ENCODE assay signal across 17 mouse cellular contexts in genomic region chr11:113042710-113043109, GRCm38 (mm10).
DNase-seq lines count a peak whose midpoint lies in the region; ATAC-seq and TF ChIP-seq lines count a peak whose summit lies in the region.
"Had no signal": no experiment of that assay in that cellular context is flagged by ENCODE, and none has a peak within 500 bp of the region (broad histone marks: within the 10 kb centered on the region; RNA-seq: fewer than 3 reads in every experiment).

No protein-coding gene starts in this region.

- 51% methylated on average over 5 of the region's 5 CpGs for WGBS in forebrain, postnatal 0 days
- WGBS in forebrain, embryonic 15.5 days = 55% methylated on average over 5 of the region's 5 CpGs
- 33% methylated on average over 5 of the region's 5 CpGs for WGBS in intestine, embryonic 15.5 days
- 24% methylated on average over 5 of the region's 5 CpGs for WGBS in lung, embryonic 16.5 days
- 27% methylated on average over 5 of the region's 5 CpGs for WGBS in stomach, embryonic 15.5 days
- WGBS in kidney, embryonic 14.5 days = 39% methylated on average over 5 of the region's 5 CpGs
- 54% methylated on average over 5 of the region's 5 CpGs for WGBS in hindbrain, embryonic 12.5 days

- no peaks in the 10 kb centered on the region for H3K9me3 ChIP-seq in forebrain, postnatal 0 days (ENCODE audit: low read length)
- no peaks in the 10 kb centered on the region for H3K9me3 ChIP-seq in forebrain, embryonic 15.5 days
- H3K9me3 ChIP-seq in intestine, embryonic 15.5 days = no peaks in the 10 kb centered on the region
- no peaks in the 10 kb centered on the region for H3K9me3 ChIP-seq in lung, embryonic 16.5 days (ENCODE audit: control insufficient read depth, low read length)
- H3K9me3 ChIP-seq in stomach, embryonic 15.5 days = no peaks in the 10 kb centered on the region
- H3K9me3 ChIP-seq in kidney, embryonic 14.5 days (ENCODE audit: control insufficient read depth, low read length) = no peaks in the 10 kb centered on the region
- H3K9me3 ChIP-seq in hindbrain, embryonic 12.5 days (replicated peaks) = no peaks in the 10 kb centered on the region
- H3K9me3 ChIP-seq: embryonic facial prominence, embryonic 12.5 days; forebrain, embryonic 10.5 days had no signal

- peaks cover 9% of the 10 kb centered on the region; the same call in 1 of the 2 replicates for H3K4me1 ChIP-seq in forebrain, postnatal 0 days (ENCODE audit: insufficient read depth)
- peaks cover 25% of the 10 kb centered on the region for H3K4me1 ChIP-seq in forebrain, embryonic 15.5 days
- H3K4me1 ChIP-seq in intestine, embryonic 15.5 days (replicated peaks) = peaks cover 27% of the 10 kb centered on the region; the same call in 1 of the 2 replicates
- H3K4me1 ChIP-seq in lung, embryonic 16.5 days (replicated peaks; ENCODE audit: control insufficient read depth, insufficient read depth, low read length) = peaks cover 23% of the 10 kb centered on the region
- peaks cover 16% of the 10 kb centered on the region; the same call in 1 of the 2 replicates for H3K4me1 ChIP-seq in stomach, embryonic 15.5 days
- peaks cover 23% of the 10 kb centered on the region for H3K4me1 ChIP-seq in kidney, embryonic 14.5 days (ENCODE audit: control insufficient read depth, insufficient read depth, low read length)
- peaks cover 33% of the 10 kb centered on the region for H3K4me1 ChIP-seq in hindbrain, embryonic 12.5 days

- no peak overlapping the region for H3K9ac ChIP-seq in forebrain, postnatal 0 days
- no peak overlapping the region for H3K9ac ChIP-seq in forebrain, embryonic 15.5 days (replicated peaks)
- no peak overlapping the region for H3K9ac ChIP-seq in intestine, embryonic 15.5 days
- no peak overlapping the region for H3K9ac ChIP-seq in lung, embryonic 16.5 days (ENCODE audit: low read length)
- H3K9ac ChIP-seq in stomach, embryonic 15.5 days = no peak overlapping the region
- no peak overlapping the region for H3K9ac ChIP-seq in kidney, embryonic 14.5 days (ENCODE audit: low read depth, low read length)
- no peak overlapping the region for H3K9ac ChIP-seq in hindbrain, embryonic 12.5 days
- H3K9ac ChIP-seq: embryonic facial prominence, embryonic 12.5 days had no signal

- no peaks in the 10 kb centered on the region for H3K27me3 ChIP-seq in forebrain, postnatal 0 days (ENCODE audit: insufficient read depth, low read length)
- no peaks in the 10 kb centered on the region for H3K27me3 ChIP-seq in forebrain, embryonic 15.5 days
- no peaks in the 10 kb centered on the region for H3K27me3 ChIP-seq in intestine, embryonic 15.5 days (replicated peaks)
- no peaks in the 10 kb centered on the region for H3K27me3 ChIP-seq in lung, embryonic 16.5 days (ENCODE audit: control insufficient read depth, insufficient read depth, low read depth, low read length)
- no peaks in the 10 kb centered on the region for H3K27me3 ChIP-seq in stomach, embryonic 15.5 days (replicated peaks)
- H3K27me3 ChIP-seq in kidney, embryonic 14.5 days (ENCODE audit: control insufficient read depth, insufficient read depth, low read length) = no peaks in the 10 kb centered on the region
- H3K27me3 ChIP-seq in hindbrain, embryonic 12.5 days = no peaks in the 10 kb centered on the region
- H3K27me3 ChIP-seq: embryonic facial prominence, embryonic 12.5 days had no signal

- peak; percentile 25 for DNase-seq in forebrain, postnatal 0 days
- DNase-seq in kidney, postnatal 4 days = no peak
- DNase-seq: cerebellum, adult 8-10 months; heart, adult 11 months; heart, postnatal 4 days; midbrain, embryonic 14.5 days; retina, postnatal 1 day had no signal

- no peak overlapping the region for H3K4me3 ChIP-seq in forebrain, postnatal 0 days (ENCODE audit: low read depth, low read length)
- no peak overlapping the region for H3K4me3 ChIP-seq in forebrain, embryonic 15.5 days
- no peak overlapping the region for H3K4me3 ChIP-seq in intestine, embryonic 15.5 days (replicated peaks)
- no peak overlapping the region for H3K4me3 ChIP-seq in lung, embryonic 16.5 days (ENCODE audit: low read length)
- no peak overlapping the region for H3K4me3 ChIP-seq in stomach, embryonic 15.5 days (replicated peaks)
- H3K4me3 ChIP-seq in kidney, embryonic 14.5 days (ENCODE audit: low read length) = no peak overlapping the region
- no peak overlapping the region for H3K4me3 ChIP-seq in hindbrain, embryonic 12.5 days
- H3K4me3 ChIP-seq: embryonic facial prominence, embryonic 12.5 days; forebrain, embryonic 10.5 days had no signal

- no peak overlapping the region for H3K4me2 ChIP-seq in forebrain, postnatal 0 days (ENCODE audit: low read depth)
- H3K4me2 ChIP-seq in forebrain, embryonic 15.5 days (replicated peaks) = no peak overlapping the region
- H3K4me2 ChIP-seq in intestine, embryonic 15.5 days (replicated peaks) = no peak overlapping the region
- 0 out of 2 replicates have a peak overlapping the region, but pooled peaks have one; percentile 24 for H3K4me2 ChIP-seq in lung, embryonic 16.5 days (ENCODE audit: low read depth, low read length)
- no peak overlapping the region for H3K4me2 ChIP-seq in stomach, embryonic 15.5 days
- H3K4me2 ChIP-seq in kidney, embryonic 14.5 days (replicated peaks; ENCODE audit: low read depth, low read length) = no peak overlapping the region
- H3K4me2 ChIP-seq in hindbrain, embryonic 12.5 days (replicated peaks) = no peak overlapping the region
- H3K4me2 ChIP-seq: embryonic facial prominence, embryonic 12.5 days had no signal

- 0 out of 2 replicates have a peak, but pooled peaks cover 3% of the 10 kb centered on the region for H3K36me3 ChIP-seq in forebrain, postnatal 0 days (ENCODE audit: insufficient read depth)
- no peaks in the 10 kb centered on the region for H3K36me3 ChIP-seq in forebrain, embryonic 15.5 days
- no peaks in the 10 kb centered on the region for H3K36me3 ChIP-seq in intestine, embryonic 15.5 days
- no peaks in the 10 kb centered on the region for H3K36me3 ChIP-seq in lung, embryonic 16.5 days (ENCODE audit: control insufficient read depth, insufficient read depth, low read length)
- H3K36me3 ChIP-seq in stomach, embryonic 15.5 days = no peaks in the 10 kb centered on the region
- no peaks in the 10 kb centered on the region for H3K36me3 ChIP-seq in kidney, embryonic 14.5 days (ENCODE audit: control insufficient read depth, insufficient read depth, low read length)
- H3K36me3 ChIP-seq in hindbrain, embryonic 12.5 days = peaks cover 13% of the 10 kb centered on the region
- H3K36me3 ChIP-seq: embryonic facial prominence, embryonic 12.5 days had no signal

- no peak overlapping the region for H3K27ac ChIP-seq in forebrain, postnatal 0 days (ENCODE audit: low read depth, low read length)
- H3K27ac ChIP-seq in forebrain, embryonic 15.5 days (replicated peaks) = no peak overlapping the region; the same call in 1 of the 2 replicates
- no peak overlapping the region for H3K27ac ChIP-seq in intestine, embryonic 15.5 days
- no peak overlapping the region for H3K27ac ChIP-seq in lung, embryonic 16.5 days (ENCODE audit: low read length)
- peak overlapping the region; percentile 8; the same call in 1 of the 2 replicates for H3K27ac ChIP-seq in stomach, embryonic 15.5 days
- no peak overlapping the region for H3K27ac ChIP-seq in kidney, embryonic 14.5 days (ENCODE audit: low read depth, low read length)
- no peak overlapping the region for H3K27ac ChIP-seq in hindbrain, embryonic 12.5 days
- H3K27ac ChIP-seq: embryonic facial prominence, embryonic 12.5 days; forebrain, embryonic 10.5 days; kidney, postnatal 0 days had no signal

- TF ChIP-seq CTCF in forebrain, postnatal 0 days (IDR thresholded peaks at IDR 0.05; ENCODE audit: low read depth) = no peak

- peak; percentile 65; the same call in 1 of the 2 replicates for ATAC-seq in forebrain, postnatal 0 days
- no peak for ATAC-seq in forebrain, embryonic 15.5 days (replicated peaks)
- peak; percentile 82 for ATAC-seq in intestine, embryonic 15.5 days
- ATAC-seq in lung, embryonic 16.5 days (ENCODE audit: low read depth) = peak; percentile 85
- ATAC-seq in stomach, embryonic 15.5 days (ENCODE audit: insufficient read depth, low FRiP score, low read depth) = peak; percentile 86
- ATAC-seq in kidney, embryonic 14.5 days (ENCODE audit: low FRiP score, low TSS enrichment) = no peak
- no peak for ATAC-seq in hindbrain, embryonic 12.5 days (ENCODE audit: low FRiP score)
- ATAC-seq: activated CD4-positive, CD25-positive, alpha-beta regulatory T cell, adult 4 months had no signal

Comparison
In these comparisons a context has a peak if more than half of its experiments do, and no peak if none do; other contexts are left out.
1. ATAC-seq: peak in forebrain, postnatal 0 days (single experiment), intestine, embryonic 15.5 days (single experiment), lung, embryonic 16.5 days (single experiment) and stomach, embryonic 15.5 days (single experiment); none in forebrain, embryonic 15.5 days (single experiment), kidney, embryonic 14.5 days (single experiment) and hindbrain, embryonic 12.5 days (single experiment).